Comparison of ENCODE assay signal across 10 mouse cellular contexts in genomic region chr2:161570236-161570995, GRCm38 (mm10).
DNase-seq lines count a peak whose midpoint lies in the region; ATAC-seq and TF ChIP-seq lines count a peak whose summit lies in the region.
"Had no signal": no experiment of that assay in that cellular context is flagged by ENCODE, and none has a peak within 500 bp of the region (broad histone marks: within the 10 kb centered on the region; RNA-seq: fewer than 3 reads in every experiment).

No protein-coding gene starts in this region.

- H3K4me1 ChIP-seq in kidney, embryonic 15.5 days, result no peaks in the 10 kb centered on the region
- H3K4me1 ChIP-seq in lung, embryonic 14.5 days (ENCODE audit: insufficient read depth), result no peaks in the 10 kb centered on the region
- H3K4me1 ChIP-seq: heart, embryonic 13.5 days had no signal

- TF ChIP-seq CTCF in gastrocnemius, adult 2 months (IDR thresholded peaks at IDR 0.05), result no peak
- TF ChIP-seq CTCF in lung, embryonic 14.5 days (IDR thresholded peaks at IDR 0.05; ENCODE audit: low read depth), result no peak

- no peak overlapping the region for H3K27ac ChIP-seq in kidney, embryonic 15.5 days
- H3K27ac ChIP-seq in gastrocnemius, adult 2 months, result no peak overlapping the region
- no peak overlapping the region for H3K27ac ChIP-seq in lung, embryonic 14.5 days (ENCODE audit: low read depth)
- H3K27ac ChIP-seq: heart, embryonic 13.5 days; limb, embryonic 12.5 days had no signal

- intact Hi-C loops in gastrocnemius, adult 2 months (cut with DNase I), result no loop called here

- peak; percentile 11 for DNase-seq in kidney, postnatal 10 days
- peak; percentile 90 for DNase-seq in Muller cell, postnatal 12 days (ENCODE audit: inconsistent ontology term)
- DNase-seq in gastrocnemius, adult 2 months, result peak; percentile 36
- DNase-seq in lung, embryonic 14.5 days, result peak; percentile 58
- no peak for DNase-seq in cerebellum, postnatal 4 days (ENCODE audit: low spot score in 2 of 2)
- DNase-seq in cerebellum, postnatal 36 days, result no peak
- DNase-seq in urinary bladder, adult 2 months (ENCODE audit: low spot score), result no peak

- no peaks in the 10 kb centered on the region for H3K9me3 ChIP-seq in kidney, embryonic 15.5 days (replicated peaks)
- H3K9me3 ChIP-seq in lung, embryonic 14.5 days (ENCODE audit: low read depth, low read length), result no peaks in the 10 kb centered on the region
- H3K9me3 ChIP-seq: limb, embryonic 12.5 days had no signal

- H3K36me3 ChIP-seq in kidney, embryonic 15.5 days, result no peaks in the 10 kb centered on the region
- no peaks in the 10 kb centered on the region for H3K36me3 ChIP-seq in lung, embryonic 14.5 days (ENCODE audit: insufficient read depth)
- H3K36me3 ChIP-seq: heart, embryonic 13.5 days; limb, embryonic 12.5 days had no signal

- ATAC-seq in kidney, embryonic 15.5 days (replicated peaks; ENCODE audit: low FRiP score), result no peak
- peak; percentile 75 for ATAC-seq in lung, embryonic 14.5 days (ENCODE audit: insufficient read depth)

- H3K27me3 ChIP-seq in kidney, embryonic 15.5 days, result no peaks in the 10 kb centered on the region
- H3K27me3 ChIP-seq in lung, embryonic 14.5 days (ENCODE audit: insufficient read depth, low read length), result no peaks in the 10 kb centered on the region
- H3K27me3 ChIP-seq: heart, embryonic 13.5 days; limb, embryonic 12.5 days had no signal

- no peak overlapping the region for H3K9ac ChIP-seq in kidney, embryonic 15.5 days
- H3K9ac ChIP-seq in lung, embryonic 14.5 days, result no peak overlapping the region
- H3K9ac ChIP-seq: heart, embryonic 13.5 days; limb, embryonic 12.5 days had no signal

- no peak overlapping the region for H3K4me3 ChIP-seq in kidney, embryonic 15.5 days (replicated peaks)
- H3K4me3 ChIP-seq in gastrocnemius, adult 2 months, result no peak overlapping the region
- H3K4me3 ChIP-seq in lung, embryonic 14.5 days (ENCODE audit: low read depth, low read length), result no peak overlapping the region
- H3K4me3 ChIP-seq: heart, embryonic 13.5 days; limb, embryonic 12.5 days had no signal

- WGBS in kidney, embryonic 15.5 days, result 60% methylated on average over 10 of the region's 10 CpGs
- WGBS in lung, embryonic 14.5 days, result 46% methylated on average over 10 of the region's 10 CpGs

- H3K4me2 ChIP-seq in kidney, embryonic 15.5 days, result no peak overlapping the region
- H3K4me2 ChIP-seq in lung, embryonic 14.5 days, result no peak overlapping the region
- H3K4me2 ChIP-seq: heart, embryonic 13.5 days; limb, embryonic 12.5 days had no signal

Comparison
In these comparisons a context has a peak if more than half of its experiments do, and no peak if none do; other contexts are left out.
1. DNase-seq: peak in kidney, postnatal 10 days (single experiment), Muller cell, postnatal 12 days (single experiment), gastrocnemius, adult 2 months (single experiment) and lung, embryonic 14.5 days (single experiment); none in cerebellum, postnatal 4 days (0 of 2), cerebellum, postnatal 36 days (0 of 2) and urinary bladder, adult 2 months (single experiment).